Mouse (Mus musculus) kidney, embryonic 16.5 days (tissue): ENCODE data around the gene Gphn. TPM values are rescaled to one million over a fixed set of nuclear protein-coding genes. Genes with fewer than 3 reads are reported as not detected.

Experiments used
- ATAC-seq: fragments of 200-750 bp; cut with Nextera tagmentation; 2 replicates; pipeline ENCODE4 v1.8.0; 2017; ENCODE audit warnings: moderate TSS enrichment; ENCODE audit not compliant: low FRiP score, low TSS enrichment
- H3K27ac ChIP-seq: fragments of 300-500 bp; sonication (generic); 2 replicates; pipeline ENCODE4 v1.5.1; 2014; ENCODE audit warnings: low read length
- H3K27me3 ChIP-seq: fragments of 300-500 bp; sonication (generic); 2 replicates; pipeline ENCODE4 v1.6.1; 2014; ENCODE audit warnings: low read length, control low read depth, mixed read lengths; ENCODE audit not compliant: insufficient read depth
- H3K36me3 ChIP-seq: fragments of 300-500 bp; sonication (generic); 2 replicates; pipeline ENCODE4 v1.6.1; 2014; ENCODE audit warnings: low read length, control low read depth, mixed read lengths; ENCODE audit not compliant: insufficient read depth
- H3K4me1 ChIP-seq: fragments of 300-500 bp; sonication (generic); 2 replicates; pipeline ENCODE4 v1.6.1; 2014; ENCODE audit warnings: low read length, control low read depth, mixed read lengths; ENCODE audit not compliant: insufficient read depth
- H3K4me2 ChIP-seq: fragments of 300-500 bp; sonication (generic); replicated peaks from 2 replicates; pipeline ENCODE4 v1.6.1; 2014; ENCODE audit warnings: low read depth, low read length
- H3K4me3 ChIP-seq: fragments of 300-500 bp; sonication (generic); 2 replicates; pipeline ENCODE4 v1.5.1; 2014; ENCODE audit warnings: mild to moderate bottlenecking, low read length
- H3K9ac ChIP-seq: fragments of 300-500 bp; sonication (generic); replicated peaks from 2 replicates; pipeline ENCODE4 v1.6.1; 2014; ENCODE audit warnings: low read length
- H3K9me3 ChIP-seq: fragments of 300-500 bp; sonication (generic); 2 replicates; pipeline ENCODE4 v1.6.1; 2016; ENCODE audit warnings: low read length, control low read depth
- WGBS: fragments of 180-500 bp; shearing (Covaris S2); extraction: QIAGEN DNeasy Blood & Tissue Kit; methylation state at CpG from one replicate; pipeline ENCODE4 v1.1.7; 2014; 5-methylcytosine and 5-hydroxymethylcytosine counted together
- polyA plus RNA-seq: library from polyadenylated mRNA; unstranded; fragments of >200 nt; fragmentation: Nextera tagmentation; extraction: Ambion mirVana; gene quantifications from 2 replicates; pipeline ENCODE4 v1.2.1, GENCODE M21; 2015

Gene Gphn
- polyA plus RNA-seq, 1 experiment from 2014 or later = 16.9 TPM

DNA sequence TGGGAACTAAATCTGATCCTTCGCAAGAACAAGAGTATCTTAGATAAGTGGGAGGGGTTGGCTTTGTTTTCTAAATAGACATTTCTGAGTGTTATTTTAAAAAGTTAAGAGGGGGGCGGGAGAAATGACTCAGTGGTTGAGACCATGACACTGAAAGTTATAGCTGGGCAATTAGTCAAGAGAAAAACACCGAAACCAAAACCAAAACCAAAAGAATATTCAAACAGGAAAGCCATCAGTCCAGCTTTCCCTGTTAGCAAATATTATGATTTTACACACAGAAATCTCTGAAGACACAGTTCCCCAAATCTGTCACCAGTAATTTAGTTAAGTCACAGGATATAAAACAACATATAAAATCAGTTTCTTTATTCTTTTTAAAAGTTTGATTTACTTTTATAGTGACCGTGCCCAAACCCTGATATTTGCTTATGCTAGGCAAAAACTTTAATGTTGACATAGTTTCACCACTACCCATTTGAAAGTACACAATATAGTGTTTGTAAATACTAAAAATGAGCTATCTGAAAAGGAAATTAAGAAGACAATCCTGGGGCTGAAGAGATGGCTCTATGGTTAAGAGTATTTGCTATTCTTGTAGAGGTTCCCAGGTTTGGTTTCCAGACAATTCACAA lies 6.9 kb upstream of the Gphn start:
- no peaks in the 10 kb centered on the region for H3K27me3 ChIP-seq
- H3K4me2 ChIP-seq = no peak overlapping the region
- no peak overlapping the region for H3K4me3 ChIP-seq
- ATAC-seq = no peak
- no peaks in the 10 kb centered on the region for H3K4me1 ChIP-seq
- no peak overlapping the region for H3K27ac ChIP-seq
- 70% methylated on average over 4 of the region's 4 CpGs for WGBS
- no peak overlapping the region for H3K9ac ChIP-seq
- H3K9me3 ChIP-seq = no peaks in the 10 kb centered on the region
- no peaks in the 10 kb centered on the region for H3K36me3 ChIP-seq

DNA sequence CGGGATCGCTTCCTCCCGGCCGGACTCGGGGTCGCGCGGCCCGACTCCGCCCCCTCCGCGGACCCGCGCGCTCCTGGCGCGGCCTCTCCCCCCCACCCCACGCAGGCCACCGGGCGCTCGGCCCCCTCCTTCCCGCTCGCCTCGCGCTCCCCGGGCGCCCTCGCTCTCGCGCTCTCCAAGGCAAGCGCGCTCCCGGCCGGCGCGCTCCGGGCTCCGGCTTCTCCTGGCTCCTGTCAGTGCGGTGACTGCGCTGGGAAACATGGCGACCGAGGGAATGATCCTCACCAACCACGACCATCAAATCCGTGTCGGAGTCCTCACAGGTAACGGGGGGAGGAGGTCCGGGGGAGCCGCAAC lies 318 bp downstream of the Gphn start:
- Histone ChIP-seq H3K9me3 (no peaks in the 10 kb centered on the region), H3K27me3 (no peaks in the 10 kb centered on the region), H3K4me1 (peaks cover 5% of the 10 kb centered on the region), H3K36me3 (no peaks in the 10 kb centered on the region), H3K4me3 (peak overlapping the region; percentile 97), H3K27ac (peak overlapping the region; percentile 99), H3K4me2 (peak overlapping the region; percentile 91), H3K9ac (peak overlapping the region; percentile 86)
- WGBS = under 1% methylated on average over 36 of the region's 48 CpGs
- peak; percentile 94 for ATAC-seq

GRCm38 (mm10) chr12:78227021-78227932 lies 1.1 kb downstream of the Gphn start:
- 0% methylated on average over 49 of the region's 57 CpGs for WGBS
- Histone ChIP-seq H3K27me3 (no peaks in the 10 kb centered on the region), H3K4me3 (peak overlapping the region; percentile 97), H3K4me2 (peak overlapping the region; percentile 91), H3K9ac (peak overlapping the region; percentile 86), H3K27ac (peak overlapping the region; percentile 99), H3K9me3 (no peaks in the 10 kb centered on the region), H3K4me1 (peaks cover 5% of the 10 kb centered on the region), H3K36me3 (no peaks in the 10 kb centered on the region)
- ATAC-seq = peak; percentile 29

DNA sequence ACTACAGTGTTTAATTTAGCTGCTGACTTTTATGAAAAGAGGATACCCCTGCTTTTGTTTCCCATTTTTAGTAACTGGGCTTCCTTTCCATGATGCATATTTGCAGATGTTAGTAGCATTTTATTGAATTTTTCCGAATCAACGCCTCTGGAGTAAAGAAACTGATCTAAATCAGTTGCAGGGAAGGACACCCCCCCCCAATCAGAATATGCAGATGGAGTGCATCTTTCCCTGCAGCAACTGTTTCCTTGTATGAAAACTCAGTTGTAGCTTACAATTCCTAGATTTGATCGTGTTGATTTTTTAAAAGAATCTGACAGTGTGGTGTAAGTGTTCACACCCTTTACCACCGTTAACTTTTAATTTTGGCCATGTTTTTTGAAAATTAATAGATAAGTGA lies 2.0 kb downstream of the Gphn start:
- 43% methylated on average over 4 of the region's 4 CpGs for WGBS
- peak overlapping the region; percentile 1; the same call in 1 of the 2 replicates for H3K4me3 ChIP-seq

DNA sequence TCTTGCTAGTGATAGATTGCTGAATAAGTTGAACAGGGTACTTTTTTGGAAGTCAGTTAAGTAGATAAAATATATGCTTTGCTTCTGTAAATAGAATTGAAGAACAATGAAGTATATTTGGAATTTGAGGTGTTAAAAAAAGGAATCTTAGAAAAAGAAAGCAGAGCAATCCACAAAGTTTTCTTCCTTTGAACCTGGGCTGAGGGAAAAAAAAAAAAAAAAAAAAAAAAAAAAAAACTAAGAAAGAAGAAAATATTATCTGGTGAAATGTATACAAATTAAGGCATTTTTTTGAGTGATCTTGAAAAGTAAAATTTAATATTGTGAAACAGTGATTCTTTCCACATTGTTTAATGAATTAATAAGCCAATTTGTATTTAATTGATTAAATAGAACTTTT lies 6.4 kb downstream of the Gphn start:
- Histone ChIP-seq H3K4me1 (peaks cover 3% of the 10 kb centered on the region; the same call in 1 of the 2 replicates), H3K4me3 (no peak overlapping the region), H3K9me3 (no peaks in the 10 kb centered on the region), H3K4me2 (no peak overlapping the region), H3K36me3 (no peaks in the 10 kb centered on the region), H3K27me3 (no peaks in the 10 kb centered on the region), H3K9ac (no peak overlapping the region), H3K27ac (no peak overlapping the region)
- no peak for ATAC-seq

More for the DNA sequence above, 2.0 kb downstream of the Gphn start:
- H3K9ac ChIP-seq = no peak overlapping the region
- H3K27me3 ChIP-seq = no peaks in the 10 kb centered on the region
- no peak overlapping the region for H3K27ac ChIP-seq
- H3K4me1 ChIP-seq = peaks cover 5% of the 10 kb centered on the region
- no peaks in the 10 kb centered on the region for H3K9me3 ChIP-seq
- H3K4me2 ChIP-seq = peak overlapping the region; percentile 91
- no peaks in the 10 kb centered on the region for H3K36me3 ChIP-seq
- ATAC-seq = no peak

GRCm38 (mm10) chr12:78248366-78248765 lies 22.2 kb downstream of the Gphn start:
- ATAC-seq = no peak
- Histone ChIP-seq H3K27me3 (no peaks in the 10 kb centered on the region), H3K27ac (no peak overlapping the region), H3K4me1 (no peaks in the 10 kb centered on the region), H3K4me2 (no peak overlapping the region), H3K4me3 (no peak overlapping the region), H3K36me3 (no peaks in the 10 kb centered on the region), H3K9me3 (no peaks in the 10 kb centered on the region), H3K9ac (no peak overlapping the region)
- 64% methylated on average over 1 of the region's 1 CpGs for WGBS

DNA sequence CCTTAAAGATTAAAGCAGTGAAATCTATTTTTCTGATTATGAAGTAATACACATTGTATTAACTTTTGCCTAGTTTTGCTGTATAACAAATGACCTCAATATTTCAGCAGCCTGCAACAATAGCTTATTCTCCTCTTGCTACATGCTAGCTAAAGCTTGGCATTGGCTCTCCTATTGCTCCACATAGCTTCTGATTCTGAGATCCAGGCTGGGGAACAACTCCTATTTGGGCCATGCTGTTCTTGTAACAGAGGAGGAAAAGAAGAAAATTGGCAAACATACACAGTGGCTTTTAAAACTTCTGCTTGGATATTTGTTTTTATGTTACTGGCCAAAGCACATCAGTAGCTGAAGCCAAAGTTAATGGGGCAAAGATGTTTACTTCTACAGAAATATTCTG lies 23.0 kb downstream of the Gphn start:
- Histone ChIP-seq H3K9me3 (no peaks in the 10 kb centered on the region), H3K36me3 (no peaks in the 10 kb centered on the region), H3K4me1 (no peaks in the 10 kb centered on the region), H3K9ac (no peak overlapping the region), H3K27ac (no peak overlapping the region), H3K4me2 (no peak overlapping the region), H3K27me3 (no peaks in the 10 kb centered on the region), H3K4me3 (no peak overlapping the region)
- no peak for ATAC-seq

DNA sequence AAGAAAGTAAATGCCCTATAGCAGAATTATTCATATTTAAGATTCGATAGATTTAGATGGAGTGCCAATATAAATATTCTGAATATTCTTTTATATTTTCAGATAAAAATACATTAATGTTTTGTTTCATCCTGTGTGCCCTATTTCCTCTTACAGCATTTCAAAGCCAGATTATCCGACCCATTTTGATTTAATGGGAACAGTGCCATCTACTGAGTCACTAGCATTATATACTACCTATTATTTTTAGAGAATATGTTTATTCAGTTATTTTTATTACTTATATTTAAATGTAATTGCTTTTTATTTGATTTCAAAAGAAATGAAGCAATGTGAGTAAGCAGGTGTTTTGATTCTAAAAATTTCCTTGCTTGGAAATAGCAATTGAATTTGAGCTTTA lies 51.2 kb downstream of the Gphn start:
- Histone ChIP-seq H3K4me3 (no peak overlapping the region), H3K36me3 (no peaks in the 10 kb centered on the region), H3K27ac (no peak overlapping the region), H3K9me3 (no peaks in the 10 kb centered on the region; the same call in 1 of the 2 replicates), H3K4me2 (no peak overlapping the region), H3K9ac (no peak overlapping the region), H3K4me1 (no peaks in the 10 kb centered on the region), H3K27me3 (no peaks in the 10 kb centered on the region)
- WGBS = 73% methylated on average over 2 of the region's 2 CpGs
- no peak for ATAC-seq

GRCm38 (mm10) chr12:78290384-78290783 lies 64.2 kb downstream of the Gphn start:
- H3K9ac ChIP-seq = no peak overlapping the region
- H3K9me3 ChIP-seq = no peaks in the 10 kb centered on the region
- H3K4me2 ChIP-seq = no peak overlapping the region
- H3K36me3 ChIP-seq = no peaks in the 10 kb centered on the region
- H3K27me3 ChIP-seq = no peaks in the 10 kb centered on the region
- no peak overlapping the region for H3K4me3 ChIP-seq
- ATAC-seq = no peak
- 74% methylated on average over 1 of the region's 1 CpGs for WGBS
- H3K4me1 ChIP-seq = no peaks in the 10 kb centered on the region
- H3K27ac ChIP-seq = no peak overlapping the region

- WGBS = 81% methylated on average over 1 of the region's 1 CpGs
- H3K4me2 ChIP-seq = no peak overlapping the region
- no peak for ATAC-seq
- H3K9ac ChIP-seq = no peak overlapping the region
- H3K27ac ChIP-seq = no peak overlapping the region
- no peak overlapping the region for H3K4me3 ChIP-seq
- H3K27me3 ChIP-seq = no peaks in the 10 kb centered on the region
- no peaks in the 10 kb centered on the region for H3K9me3 ChIP-seq
- H3K36me3 ChIP-seq = no peaks in the 10 kb centered on the region
- no peaks in the 10 kb centered on the region for H3K4me1 ChIP-seq
These were observed 72.7 kb downstream of the Gphn start for GRCm38 (mm10) chr12:78298824-78299398.
